Mouse (Mus musculus): ENCODE data around the gene Exd2.

DNA sequence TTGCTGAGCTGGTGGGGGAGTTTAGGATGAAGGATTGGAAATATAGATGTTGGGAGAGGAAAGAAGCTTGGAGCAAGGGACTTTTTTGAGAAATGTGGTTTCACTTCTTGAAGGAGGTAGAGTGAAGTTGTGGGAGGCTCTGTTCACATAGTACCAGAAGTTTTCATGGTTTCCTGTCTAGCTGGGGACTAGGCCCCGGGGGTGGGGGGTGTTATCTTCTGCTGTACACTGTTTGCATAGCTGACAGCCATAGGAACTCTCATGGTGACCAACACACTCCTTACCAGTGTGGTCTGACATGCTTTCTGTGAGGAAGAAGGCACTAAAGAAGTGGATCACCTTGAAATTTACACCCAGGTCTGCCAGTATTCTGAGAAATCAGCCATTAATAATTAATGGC, 32.8 kb downstream of the Exd2 start:
- no peak for TF ChIP-seq CTCF (IDR thresholded peaks at IDR 0.05; ENCODE audit: extremely low read depth, insufficient read depth, insufficient read length, insufficient replicate concordance)
- no peak for TF ChIP-seq POLR2A (IDR thresholded peaks at IDR 0.05; ENCODE audit: low read depth, low read length)

All from spleen, adult 2 months (tissue).